Mouse (Mus musculus) lung, postnatal 14 days (tissue): Measurements from ENCODE around the gene Afap1l2.

ENCODE experiments used
- DNase-seq: peaks from one replicate; pipeline ENCODE4 v3.0.0; 2021

Afap1l2 gene

DNA sequence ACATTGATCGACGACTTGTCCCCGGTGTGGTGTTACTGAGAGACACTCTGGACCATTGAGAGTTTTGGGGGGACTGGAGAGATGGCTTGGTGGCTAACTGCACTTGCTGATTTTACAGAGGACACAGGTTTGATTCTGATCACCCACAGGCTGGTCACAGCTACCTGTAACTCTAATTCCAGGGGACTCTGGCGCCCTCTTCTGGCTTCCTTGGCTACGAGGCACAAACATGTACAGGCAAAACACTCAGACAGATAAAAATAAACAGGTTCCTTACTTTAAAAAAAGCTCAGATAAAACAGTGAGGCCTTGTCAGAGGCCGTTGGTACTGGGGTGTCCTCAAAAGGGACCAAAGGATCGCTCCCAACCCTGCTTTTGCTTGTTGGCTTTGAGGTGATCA lies 72.3 kb downstream of the Afap1l2 start:
- no peak for DNase-seq

DNA sequence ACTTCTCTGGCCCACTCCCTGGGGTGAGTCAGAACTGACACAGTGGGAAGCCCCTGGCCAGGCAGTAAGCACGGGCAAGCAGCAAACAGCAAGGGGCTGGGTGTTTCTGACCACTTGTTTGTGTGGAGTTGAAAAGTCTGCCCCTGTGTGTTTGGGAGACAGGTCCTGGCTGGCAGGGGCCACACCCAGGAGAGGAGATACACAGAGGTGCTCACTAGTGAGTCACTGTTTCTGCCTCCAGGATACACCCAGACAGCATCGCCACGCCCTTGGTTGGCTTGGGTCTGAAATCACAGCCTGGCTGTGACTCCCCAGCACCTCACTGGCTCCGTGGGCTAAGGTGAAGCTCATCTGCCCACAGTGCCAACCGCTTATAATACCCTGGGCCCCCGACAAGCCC lies 72.9 kb downstream of the Afap1l2 start:
- DNase-seq: no peak

DNA sequence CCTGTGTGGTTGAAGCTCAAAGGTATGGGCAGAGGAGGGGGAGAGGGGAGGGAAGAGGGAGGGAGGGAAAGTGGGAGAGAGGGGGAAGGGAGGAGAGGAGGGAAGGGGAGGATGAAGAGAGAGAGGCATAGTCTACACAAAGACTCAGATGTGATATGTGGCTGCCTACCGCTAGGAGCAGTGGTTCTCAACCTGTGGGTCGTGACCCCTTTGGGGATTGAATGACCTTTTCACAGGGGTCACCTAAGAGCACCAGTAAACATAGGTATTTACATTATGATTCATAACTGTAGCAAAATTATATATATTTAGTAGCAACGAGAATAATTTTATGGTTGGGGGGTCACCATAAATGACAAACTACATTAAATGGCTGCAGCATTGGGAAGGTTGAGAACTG lies 74.2 kb downstream of the Afap1l2 start:
- DNase-seq: no peak

DNA sequence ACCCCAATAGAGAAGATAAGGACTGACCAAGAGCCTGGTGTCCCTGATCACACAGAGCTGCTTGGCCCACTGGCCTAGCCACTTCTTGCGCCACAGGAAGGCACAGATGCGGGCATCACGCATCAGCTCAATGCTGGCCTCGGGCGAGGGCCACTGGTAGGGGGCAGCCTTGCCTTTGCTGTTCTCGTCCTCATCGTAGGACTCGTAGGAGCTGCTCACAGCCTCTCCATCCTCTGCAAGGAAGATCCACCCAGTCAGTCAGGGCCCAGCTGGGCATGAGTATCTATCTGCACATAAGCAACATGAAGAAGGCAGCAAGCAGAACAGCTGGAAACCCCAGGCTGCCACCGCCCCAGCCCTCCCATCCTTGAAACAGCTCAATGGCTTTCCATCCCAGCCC lies 78.0 kb downstream of the Afap1l2 start:
- DNase-seq: no peak

DNA sequence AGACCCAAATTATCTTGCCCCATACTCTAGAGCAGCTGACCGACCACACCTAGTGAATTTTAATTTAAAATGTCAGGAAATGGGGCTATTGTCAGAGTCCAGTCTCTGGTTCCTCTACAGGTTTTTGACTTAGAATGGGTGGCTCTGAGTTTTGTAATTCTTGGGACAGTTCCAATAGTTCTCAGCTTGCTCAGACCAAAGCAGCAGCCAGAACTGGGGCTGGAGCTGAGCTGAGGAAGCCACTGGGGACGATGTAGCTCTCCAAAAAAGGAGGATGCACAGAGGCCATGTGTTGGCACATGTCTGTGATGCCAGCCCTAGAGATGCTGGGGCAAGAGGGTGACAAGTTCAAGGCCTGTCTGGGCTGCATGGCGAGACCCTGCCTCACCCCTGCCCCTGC lies 78.6 kb downstream of the Afap1l2 start:
- no peak for DNase-seq

DNA sequence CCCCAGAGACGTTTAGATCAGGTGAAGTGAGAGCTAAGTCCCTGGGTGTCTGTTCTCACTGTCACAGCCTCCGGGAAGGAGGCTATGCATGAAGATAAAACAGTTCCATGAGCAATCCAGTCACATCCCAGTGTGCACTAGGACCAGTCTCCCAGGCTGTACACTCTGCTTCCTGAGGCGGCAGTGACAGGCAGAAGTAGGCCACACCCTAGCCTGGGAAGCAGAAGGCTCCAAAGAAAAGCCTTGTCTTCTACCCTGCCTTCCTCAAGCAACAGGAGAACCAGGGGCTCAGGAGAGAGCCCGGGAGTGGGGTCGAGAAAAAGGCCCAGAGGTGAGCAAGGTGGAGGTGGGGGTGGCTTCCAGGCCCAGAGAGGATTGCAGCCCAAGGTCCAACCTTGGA lies 86.3 kb downstream of the Afap1l2 start:
- DNase-seq: no peak

DNA sequence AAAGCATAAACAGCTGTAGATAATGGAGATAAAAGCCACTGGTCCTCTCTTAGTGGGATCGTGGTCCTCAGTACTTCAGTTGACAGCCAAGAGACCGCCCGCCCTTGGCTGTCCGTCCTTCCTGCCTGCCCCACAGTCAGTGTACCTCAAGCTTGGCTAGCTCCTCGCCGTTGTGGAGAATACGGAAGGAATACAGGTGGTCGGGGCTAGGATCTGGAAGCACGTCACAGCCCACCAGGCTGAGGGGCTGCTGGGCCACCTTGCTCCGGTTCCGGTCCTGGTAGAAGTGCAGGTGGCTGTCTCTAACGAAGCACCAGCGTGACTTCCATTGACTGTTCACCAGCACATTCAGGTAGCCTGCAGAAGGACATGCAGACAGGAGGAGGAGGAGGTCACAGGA lies 87.8 kb downstream of the Afap1l2 start:
- no peak for DNase-seq

DNA sequence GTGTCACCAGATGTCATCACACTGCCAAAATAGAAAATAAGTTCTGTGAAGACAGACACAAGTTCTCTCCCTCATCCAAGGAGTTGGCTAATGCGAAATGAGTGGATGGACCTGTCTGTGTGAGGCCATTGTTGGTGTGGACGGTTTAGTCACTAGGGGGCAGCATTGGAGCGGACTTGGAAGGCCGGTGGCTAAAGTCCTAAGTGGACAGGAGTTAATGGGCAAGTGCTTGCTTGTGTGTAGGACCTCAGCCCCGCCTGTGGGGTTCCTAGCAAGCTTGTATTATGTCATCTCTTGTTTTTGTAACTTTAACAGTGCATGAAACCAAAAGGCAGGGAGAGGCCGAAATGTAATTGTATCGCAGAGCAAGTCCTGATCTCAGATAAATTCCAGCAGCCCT lies 88.4 kb downstream of the Afap1l2 start:
- peak; percentile 96 for DNase-seq

DNA sequence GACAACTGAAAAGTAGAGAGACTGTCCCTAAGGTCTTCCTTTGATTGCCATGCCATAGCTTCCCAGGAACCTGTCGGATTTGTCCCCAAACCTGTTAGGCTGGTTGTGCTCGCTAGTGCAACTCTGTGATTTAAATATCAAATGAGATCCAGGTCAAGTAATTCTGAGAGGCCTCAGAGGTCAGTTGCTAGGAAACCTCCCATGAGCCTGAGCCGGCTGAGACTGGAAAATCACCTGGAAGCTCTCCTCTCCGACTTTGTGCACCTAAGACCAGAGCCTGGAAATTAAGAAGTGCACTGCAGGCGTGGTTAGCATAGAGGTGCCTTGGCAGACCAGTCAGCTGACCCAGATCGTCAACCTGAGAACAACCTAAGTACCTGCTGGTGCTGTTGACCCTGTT lies 92.9 kb downstream of the Afap1l2 start:
- DNase-seq: peak; percentile 70

DNA sequence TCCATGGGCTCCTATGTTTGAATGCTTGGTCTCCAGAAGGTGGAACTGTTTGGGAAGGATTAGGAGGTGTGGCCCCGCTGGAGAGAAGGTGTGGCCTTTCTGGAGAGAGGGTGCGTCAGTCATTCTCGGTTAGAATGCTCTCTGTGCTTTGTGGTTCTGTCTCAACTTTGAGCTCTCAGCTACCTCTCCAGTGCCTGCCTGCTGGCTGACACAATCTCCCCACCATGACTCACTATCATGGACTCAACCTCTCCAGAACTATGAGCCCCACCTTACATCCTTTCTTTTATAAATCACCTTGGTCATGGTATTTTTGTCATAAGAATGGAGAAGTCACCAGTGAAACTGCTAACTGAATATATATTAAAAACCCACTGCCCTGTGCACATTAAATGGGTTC lies 93.4 kb downstream of the Afap1l2 start:
- DNase-seq: no peak

DNA sequence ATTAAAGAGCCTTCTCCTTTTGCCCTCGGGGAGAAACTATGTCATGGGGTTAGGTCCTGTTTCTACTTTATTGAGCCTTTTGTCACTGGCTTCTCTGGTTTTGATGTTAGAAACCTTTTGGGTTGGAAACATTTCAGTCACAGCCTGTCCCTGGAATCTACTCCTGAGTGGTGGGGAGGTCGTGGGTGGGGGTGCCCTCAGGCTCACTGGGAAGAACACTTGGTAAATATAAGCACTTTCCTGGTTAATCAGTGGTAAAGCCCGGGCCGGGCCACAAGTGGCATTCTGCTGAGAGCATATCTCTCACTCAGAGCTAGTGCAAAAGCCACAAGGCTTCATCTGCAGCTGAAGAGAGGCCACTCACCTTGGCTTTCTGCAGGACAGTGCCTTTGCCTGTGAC lies 94.3 kb downstream of the Afap1l2 start:
- no peak for DNase-seq

DNA sequence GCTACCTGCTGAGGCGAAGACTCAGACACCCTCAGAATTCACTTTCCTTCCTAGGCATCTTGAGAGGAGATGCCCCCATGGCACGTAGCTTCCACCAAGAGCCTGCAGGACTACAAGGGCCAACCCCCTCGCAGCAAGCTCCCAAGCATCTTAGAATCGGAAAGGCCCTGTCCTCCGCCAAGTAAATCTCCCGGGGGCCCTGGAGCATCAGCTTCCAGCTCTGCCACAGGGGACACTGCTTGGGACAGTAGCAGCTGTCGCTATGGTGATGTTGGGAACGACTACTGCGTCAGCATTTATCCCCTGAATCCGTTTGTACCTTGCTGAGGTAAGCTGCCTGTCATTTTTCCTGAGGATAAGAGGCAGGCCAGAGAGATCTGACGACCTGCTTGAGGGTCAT lies 97.5 kb downstream of the Afap1l2 start:
- DNase-seq: no peak

DNA sequence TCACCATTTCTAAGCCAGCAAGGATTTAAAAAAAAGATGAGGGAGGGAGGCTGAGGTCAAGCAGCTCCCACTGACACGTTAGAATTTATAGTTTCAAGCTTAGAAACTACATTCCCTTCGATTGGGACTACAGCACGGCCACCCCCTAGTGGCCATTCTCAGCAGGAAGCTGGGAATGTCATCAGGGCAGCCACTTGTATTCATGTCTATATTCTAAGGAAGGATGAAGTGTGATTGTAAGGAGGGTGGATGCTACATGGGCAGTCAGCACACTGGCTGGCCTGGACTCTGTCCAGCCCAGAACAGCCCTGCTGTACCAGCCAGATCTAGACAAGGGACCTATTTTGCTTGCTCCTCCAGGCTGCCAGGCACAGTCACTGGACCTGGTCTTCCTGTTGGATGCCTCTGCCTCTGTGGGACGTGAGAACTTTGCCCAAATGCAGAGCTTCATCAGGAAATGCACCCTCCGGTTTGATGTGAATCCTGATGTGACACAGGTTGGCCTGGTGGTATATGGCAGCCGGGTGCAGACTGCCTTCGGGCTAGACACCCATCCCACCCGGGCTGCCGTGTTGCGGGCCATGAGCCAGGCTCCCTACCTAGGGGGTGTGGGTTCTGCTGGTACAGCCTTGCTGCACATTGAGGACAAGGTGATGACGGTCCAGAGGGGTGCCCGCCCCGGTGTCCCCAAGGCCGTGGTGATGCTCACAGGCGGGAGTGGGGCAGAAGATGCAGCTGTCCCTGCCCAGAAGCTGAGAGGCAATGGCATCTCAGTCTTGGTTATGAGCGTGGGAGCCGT lies 99.4 kb downstream of the Afap1l2 start:
- DNase-seq: peak; percentile 60

DNA sequence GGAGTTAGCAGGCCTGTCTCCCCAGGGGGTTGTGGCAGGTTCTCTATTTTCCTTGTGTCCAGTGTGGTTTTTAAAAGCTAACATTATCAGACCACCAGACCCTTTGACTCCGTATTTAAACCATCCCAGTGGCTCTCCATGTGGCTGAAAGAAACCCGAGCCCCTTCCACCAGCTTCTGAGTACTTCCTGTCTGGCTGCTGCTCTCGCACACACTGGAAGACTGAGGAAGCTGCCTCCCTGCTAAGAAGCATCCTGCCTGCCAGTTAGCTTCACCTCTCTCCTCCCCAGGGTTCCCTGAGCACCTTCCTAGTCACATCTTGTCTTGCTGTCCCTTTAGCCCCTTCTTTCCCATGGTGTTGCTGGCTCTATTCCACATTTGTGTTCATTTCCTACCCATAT lies 100.2 kb downstream of the Afap1l2 start:
- no peak for DNase-seq

DNA sequence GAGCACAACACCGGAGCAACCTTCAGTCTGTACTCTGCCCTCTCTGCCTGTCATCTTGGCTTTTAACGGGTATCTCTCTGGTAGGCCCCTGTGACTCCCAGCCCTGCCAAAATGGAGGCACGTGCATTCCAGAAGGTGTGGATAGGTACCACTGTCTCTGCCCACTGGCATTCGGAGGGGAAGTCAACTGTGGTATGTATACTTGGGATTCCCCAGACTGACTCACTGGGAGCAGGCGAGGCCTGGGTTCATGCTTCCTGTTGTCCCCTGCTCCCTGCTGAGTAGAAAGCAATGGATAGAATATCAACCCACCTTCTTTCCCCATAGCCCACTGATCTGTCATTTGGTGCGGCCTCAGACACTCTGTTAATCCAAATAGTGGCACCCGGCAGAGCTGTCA lies 102.6 kb downstream of the Afap1l2 start:
- no peak for DNase-seq

DNA sequence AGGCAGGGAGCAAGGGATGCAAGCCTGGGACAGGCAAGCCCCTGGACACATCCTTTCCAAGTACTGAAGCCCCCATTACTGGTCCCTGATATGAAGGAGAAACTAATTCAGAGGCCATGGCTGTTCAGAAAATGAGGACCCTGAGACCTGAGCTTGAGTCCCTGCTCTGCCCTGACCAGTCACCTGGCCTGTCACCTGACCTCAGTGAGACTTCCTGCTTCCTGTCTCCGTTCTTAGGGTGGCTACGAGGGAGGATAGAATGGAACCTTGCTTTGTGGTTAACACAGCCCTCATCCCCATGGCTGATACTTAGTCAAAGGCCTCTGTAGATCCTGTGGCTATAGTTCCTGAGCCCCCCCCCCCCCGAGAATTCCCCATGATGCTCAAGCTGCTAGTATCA lies 103.9 kb downstream of the Afap1l2 start:
- no peak for DNase-seq

DNA sequence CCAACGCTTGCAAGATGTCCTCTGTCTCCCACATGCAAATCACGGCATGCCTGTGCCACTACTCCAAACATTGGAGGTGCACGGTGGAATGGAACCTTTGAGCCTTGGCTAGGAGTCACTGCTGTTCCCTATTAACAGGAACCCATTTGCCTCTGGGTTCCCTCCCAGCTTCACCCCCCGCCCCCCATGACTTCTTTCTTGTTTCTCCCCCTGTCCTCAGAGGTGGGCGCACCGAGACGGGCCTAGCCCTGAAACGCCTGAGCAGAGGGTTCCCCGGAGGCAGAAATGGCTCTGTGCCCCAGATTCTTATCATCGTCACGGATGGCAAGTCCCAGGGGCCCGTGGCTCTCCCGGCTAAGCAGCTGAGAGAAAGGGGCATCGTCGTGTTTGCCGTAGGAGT lies 110.4 kb downstream of the Afap1l2 start:
- no peak for DNase-seq

DNA sequence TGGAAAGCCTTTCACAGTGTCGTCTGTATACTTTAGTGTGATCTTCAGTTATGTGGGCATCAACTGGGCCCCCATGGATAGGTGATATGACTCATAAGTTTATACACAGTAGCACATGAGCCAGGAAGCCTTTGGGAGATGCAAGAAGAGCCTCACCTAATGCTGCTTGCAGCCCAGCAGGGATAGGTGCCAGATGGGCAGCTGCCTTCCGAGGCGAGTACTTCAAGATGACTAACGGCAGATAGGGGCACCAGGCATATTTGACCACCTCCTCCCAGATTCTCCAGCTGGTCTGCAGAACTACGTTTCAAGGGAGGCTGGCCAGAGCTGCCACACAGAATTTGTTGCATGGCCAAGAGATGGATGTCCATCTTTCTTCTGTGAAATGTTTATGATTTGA lies 114.7 kb downstream of the Afap1l2 start:
- DNase-seq: no peak

DNA sequence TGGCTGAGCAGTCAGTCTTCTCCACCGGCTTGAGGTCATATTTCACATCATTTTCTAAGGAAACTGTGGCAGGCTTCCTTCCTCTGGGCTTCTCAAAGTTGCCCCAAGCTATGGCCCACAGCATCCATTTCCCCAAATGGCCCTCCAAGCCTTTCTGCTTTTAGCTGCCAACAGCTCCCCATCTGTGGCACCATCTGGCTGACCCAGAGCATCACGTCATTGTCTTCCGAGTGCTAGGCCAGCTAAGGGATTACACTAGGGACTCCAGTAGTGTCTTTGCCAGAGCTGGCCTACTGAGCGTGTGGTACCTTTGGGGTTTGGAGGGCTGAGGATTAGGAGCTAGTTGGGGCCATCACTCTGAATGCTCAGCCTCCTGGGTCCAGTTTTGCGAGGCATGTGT lies 115.4 kb downstream of the Afap1l2 start:
- DNase-seq: no peak

DNA sequence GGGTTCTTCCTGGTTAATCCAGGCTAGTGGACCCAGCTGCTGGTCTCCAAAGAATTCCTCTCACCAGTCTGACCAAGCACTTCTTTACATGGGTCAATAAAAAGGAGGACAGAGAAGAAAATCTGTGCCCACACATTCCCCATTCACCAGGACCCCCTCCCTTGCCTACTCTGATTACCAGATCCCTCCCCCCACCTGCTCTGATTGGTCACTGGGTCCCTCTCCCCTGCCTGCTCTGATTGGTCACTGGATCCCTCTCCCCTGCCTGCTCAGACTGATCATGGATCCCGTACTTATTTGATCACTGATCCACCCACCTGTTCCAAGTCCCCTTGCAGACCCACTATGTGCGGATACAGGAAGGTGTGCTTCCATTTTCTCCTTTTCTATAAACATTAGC lies 116.6 kb downstream of the Afap1l2 start:
- DNase-seq: no peak

DNA sequence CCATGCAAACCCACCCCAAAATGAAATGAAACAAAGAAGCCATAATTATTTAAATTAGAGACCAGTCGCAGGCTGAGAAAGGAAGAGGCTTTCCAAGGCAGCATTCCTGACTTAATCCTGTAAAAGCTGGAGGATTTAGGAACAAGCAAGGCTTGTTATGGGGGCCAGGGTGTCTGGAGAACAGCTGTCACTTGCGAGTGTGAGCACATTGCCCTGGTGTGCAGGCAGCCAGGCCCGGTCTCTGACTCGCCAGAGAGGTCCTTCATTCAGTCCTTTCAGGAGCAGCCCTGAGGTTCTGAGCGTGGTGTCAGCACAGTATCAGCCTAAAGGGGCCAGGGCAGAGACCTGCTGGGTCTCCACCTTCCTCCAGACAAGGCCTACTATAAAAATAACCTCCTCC lies 119.4 kb downstream of the Afap1l2 start:
- DNase-seq: no peak

DNA sequence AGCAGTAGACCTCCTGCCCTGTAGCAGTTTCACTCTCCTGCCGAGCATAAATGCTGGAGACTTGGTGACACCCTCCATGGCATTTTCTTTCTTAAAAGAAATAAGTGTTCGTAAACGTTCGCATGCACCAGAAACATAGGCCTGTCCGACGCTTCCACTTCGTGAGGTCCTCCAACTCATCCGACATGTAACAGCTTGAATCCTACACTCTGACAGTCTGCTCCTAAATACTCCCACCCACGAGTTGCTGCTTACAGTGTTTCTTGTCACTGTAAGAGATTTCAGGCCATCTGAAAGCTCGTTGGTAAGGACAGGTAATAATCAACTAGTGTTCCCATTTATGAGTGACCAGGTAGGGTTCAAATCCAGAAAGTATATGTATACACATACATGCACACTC lies 120.1 kb downstream of the Afap1l2 start:
- DNase-seq: no peak

DNA sequence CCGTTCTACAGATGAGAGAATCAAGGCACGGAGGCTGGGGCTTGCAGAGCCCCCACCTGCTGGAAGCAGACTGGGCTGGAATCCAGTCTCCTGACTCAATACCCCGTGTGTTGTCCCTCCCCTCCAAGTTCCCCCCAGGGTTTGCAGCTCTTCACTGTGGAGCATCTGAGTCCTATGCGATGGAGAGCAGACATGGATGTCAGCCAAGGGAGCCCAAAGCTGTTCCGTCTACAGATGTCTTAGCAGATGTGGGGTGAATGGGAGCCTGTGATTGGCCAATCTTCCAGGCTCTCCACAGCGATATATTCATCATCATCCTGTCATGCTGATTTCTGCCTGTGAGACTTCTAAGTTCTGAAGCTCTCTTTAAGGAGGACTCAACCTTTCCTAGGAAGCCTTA lies 130.7 kb downstream of the Afap1l2 start:
- DNase-seq: no peak

DNA sequence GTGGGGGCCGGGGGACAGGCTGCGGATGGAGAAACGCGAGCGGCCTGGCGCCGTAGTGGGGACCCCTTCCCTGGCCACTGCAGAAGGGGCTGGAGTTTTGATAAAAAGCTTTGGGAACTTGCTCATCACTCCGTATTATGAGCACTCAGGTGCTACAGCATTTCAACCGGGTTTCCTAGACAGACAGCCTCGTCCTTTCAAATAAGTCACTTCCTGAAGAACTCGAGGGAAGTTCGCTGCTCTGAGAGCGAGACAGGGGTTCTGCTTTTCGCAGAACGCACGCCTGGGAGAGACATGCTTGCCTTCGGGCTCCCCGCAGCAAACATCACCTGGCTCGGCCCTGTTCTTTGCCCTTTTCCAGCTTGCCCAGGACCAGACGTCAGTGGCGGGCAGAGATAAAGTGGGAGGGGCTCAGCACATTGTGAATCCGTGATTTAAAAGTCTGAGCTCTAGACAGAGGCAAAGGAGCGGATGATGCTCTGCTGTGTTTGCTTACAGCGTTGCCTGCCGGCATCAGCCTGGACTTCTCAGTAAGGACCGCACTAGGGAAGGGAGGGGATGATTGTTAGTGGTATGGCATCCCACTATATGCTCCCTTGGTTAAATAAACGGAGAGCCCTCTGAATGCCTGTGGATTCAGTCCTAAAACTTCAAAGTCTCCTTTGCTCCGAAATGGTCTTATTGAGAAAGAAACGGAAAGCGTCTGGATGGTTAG lies 133.3 kb downstream of the Afap1l2 start:
- no peak for DNase-seq
